Mouse (Mus musculus) right cerebral cortex, postnatal 25 days (tissue): ENCODE data around the gene Lrrc66.

Experiments
- DNase-seq: peaks from one replicate; pipeline ENCODE4 v3.0.0; 2022

Gene Lrrc66

GRCm38 (mm10) chr5:73556733-73557425, 75.4 kb downstream of the Lrrc66 start:
- DNase-seq, result no peak
